Mouse (Mus musculus): Measurements from ENCODE around the gene Lrch1.

The Lrch1 gene

GRCm38 (mm10) chr14:74852965-74853758 lies 94.5 kb downstream of the Lrch1 start:
- DNase-seq (ENCODE audit: low spot score), result no peak

GRCm38 (mm10) chr14:74851866-74852265 lies 95.8 kb downstream of the Lrch1 start:
- no peak for DNase-seq (ENCODE audit: low spot score)

DNA sequence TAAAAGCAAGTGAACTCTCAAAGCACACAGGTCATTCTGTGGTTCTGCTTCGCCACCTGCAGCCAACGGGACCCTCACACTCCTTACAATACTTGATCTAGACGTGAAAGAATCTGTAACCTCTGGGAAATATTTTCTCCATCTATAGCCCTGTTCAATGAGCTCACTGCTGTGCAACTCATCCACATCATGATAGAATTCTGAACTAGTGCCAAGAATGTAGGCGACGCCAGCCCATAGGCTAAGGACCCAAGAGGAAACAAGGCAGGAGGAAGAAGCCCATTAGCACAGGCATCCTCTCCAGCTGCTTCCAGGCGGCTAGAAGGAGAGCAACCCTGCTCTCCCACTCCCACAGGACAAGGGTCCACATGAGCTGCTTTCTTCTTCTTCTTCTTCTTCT lies 98.7 kb downstream of the Lrch1 start:
- DNase-seq (ENCODE audit: low spot score), result no peak

DNA sequence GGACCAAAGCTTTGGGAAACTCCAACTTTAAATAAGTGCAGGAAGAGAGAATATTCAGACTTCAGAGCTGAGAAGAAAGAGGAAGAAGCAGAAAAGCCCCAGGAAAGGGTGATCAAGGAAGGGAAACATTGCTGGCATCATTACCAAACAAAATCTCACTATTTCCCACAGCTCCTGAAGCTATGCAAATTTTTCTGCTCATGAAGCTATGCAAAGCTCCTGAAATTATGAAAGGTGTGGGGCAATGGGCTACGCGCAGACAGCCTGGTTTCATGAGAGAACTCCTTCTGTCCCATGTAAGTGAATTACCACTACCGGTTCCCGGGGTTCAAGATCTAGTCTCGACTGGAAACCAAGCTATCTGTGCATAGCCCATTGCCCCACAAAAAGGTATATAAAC lies 99.5 kb downstream of the Lrch1 start:
- no peak for DNase-seq (ENCODE audit: low spot score)

DNA sequence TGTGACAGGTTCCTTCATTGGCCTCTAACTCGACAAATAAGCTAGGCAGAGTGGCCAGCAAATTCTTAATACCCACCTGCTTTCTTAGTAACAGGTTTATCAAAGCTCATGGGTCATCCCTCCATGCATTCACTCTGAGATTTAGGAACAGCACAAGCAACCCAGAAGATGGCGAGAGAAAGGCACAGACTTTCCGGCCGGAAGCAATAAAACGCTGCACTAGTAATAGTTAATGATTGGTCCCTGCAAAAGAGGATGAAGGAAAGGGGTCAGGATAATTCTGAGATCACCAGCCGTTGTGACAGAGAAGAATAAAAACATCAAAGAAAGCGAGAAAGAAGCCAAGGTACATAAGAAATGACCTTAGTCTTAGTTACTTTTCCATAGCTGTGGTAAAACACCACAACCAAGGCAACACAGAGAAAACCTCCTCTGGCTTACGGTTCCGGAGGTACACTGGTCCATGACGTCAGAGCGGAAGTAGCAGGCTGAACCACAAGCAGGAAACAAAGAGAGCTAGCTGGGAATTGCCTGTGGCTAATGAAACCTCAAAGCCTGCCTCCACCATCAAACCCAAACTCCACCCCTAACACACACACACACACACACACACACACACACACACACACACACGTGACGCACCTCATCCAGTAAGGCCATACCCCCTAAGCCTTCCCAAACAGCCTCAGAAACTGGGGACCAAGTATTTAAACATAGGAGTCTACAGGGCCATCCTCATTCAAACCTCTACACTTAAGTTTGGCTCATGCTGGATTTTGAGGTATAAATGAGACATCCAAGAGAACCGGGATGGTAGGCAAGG lies 100.2 kb downstream of the Lrch1 start:
- DNase-seq (ENCODE audit: low spot score), result no peak

DNA sequence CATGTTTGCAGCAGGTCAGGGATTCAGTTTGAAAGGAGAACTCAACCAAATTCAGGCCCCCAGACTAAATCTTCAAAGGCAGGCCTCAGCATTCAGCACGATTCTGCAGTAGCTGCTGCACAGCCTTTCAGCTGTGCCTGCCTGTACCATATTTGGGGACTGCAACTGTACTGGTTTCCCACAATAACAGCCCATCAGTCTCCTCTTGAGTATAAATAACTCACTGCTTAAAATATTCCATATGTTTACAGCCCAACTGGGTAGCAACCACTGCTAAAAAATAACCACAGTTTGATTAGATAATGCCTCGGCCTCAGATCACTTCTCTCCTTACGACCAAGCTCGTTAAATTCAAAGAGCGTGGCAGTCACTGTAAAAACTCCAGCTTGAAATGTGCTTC lies 101.0 kb downstream of the Lrch1 start:
- DNase-seq (ENCODE audit: low spot score), result no peak

DNA sequence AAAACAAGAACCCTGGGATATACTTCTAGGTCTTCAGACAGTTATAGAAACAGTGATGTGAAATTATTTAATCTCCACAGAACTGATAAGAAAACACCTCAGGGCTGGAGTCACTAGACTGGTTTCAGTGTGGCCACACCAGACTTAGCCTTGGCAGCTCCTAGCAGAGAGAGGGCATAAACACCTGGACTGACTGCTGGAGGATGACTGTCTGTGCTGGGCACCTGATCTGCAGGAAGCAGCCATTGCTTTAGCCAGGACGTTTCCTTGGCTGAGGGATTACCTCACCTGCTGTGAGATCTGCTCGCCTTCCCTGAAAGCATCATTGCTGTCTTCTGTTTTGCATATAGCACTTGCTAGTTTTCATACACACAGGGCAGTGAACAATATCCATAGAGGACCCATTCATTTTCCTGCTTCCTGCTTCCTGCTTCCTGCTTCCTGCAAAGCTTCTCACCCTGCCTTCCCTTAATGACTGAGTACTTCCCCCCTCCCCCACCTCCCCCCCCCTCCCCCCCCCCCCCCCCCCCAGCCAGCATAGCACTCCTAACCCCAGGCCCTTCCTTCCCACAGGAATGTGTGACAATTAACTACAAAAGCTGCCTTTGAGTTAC lies 101.9 kb downstream of the Lrch1 start:
- DNase-seq (ENCODE audit: low spot score), result no peak

- no peak for DNase-seq (ENCODE audit: low spot score)
Measured at GRCm38 (mm10) chr14:74841708-74842107, 106.0 kb downstream of the Lrch1 start.

- DNase-seq (ENCODE audit: low spot score), result no peak
Measured at GRCm38 (mm10) chr14:74841297-74841696, 106.4 kb downstream of the Lrch1 start.

DNA sequence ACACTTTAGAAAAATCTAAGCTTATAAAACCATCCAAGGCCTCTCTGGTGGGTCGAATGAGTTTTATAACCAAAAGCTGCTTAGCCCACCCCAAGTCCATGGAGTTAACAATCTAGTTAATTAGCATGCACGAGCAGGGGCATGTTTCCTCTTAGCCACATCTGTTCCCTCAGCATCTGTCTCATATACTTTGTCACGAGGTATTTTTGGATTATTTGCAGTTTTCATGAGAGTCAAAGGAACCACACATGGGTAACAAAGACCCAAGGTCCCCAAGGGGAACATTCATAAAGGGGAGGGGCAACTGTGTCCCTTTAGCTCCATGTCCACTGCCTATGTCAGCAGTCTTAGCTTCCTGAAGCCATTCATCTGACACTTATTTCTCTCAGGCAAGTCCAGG lies 106.9 kb downstream of the Lrch1 start:
- DNase-seq (ENCODE audit: low spot score), result no peak

DNA sequence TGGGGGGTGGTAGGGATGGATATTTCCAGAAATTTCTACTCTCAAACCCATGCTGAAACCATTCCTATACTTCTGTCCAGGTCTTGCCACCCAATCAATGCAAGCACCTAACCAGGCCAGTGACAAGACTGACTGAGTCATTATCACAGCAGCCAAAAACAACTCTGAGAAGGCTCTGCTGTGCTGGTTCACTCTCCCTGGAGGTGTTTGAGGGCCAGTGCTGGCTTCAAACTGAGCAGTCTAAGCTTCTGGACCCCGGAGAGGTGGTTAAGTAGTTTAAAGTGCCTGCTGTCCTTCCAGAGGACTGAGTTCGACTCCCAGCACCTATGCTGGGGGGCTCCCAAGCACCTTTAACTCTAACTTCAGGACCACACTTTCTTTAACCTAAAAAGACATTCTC lies 107.3 kb downstream of the Lrch1 start:
- no peak for DNase-seq (ENCODE audit: low spot score)

GRCm38 (mm10) chr14:74838816-74839215 lies 108.9 kb downstream of the Lrch1 start:
- no peak for DNase-seq (ENCODE audit: low spot score)

DNA sequence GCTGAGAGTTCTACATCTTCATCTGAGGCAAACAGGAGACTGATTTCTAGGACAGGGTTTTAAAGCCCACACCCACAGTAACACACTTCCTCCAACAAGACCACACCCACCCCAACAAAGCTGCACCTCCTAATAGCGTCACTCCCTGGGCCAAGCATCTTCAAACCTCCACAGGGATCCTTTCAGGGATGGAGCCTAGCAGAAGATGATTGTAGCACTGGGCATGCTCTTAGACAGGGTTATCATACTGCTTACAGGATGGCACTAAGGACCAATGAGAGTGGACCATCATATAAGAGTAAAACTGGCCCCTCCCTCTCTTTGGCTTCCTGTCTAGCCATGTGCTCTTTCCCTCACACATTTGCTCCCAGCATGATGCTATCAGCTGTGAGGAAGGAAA lies 112.7 kb downstream of the Lrch1 start:
- no peak for DNase-seq (ENCODE audit: low spot score)

DNA sequence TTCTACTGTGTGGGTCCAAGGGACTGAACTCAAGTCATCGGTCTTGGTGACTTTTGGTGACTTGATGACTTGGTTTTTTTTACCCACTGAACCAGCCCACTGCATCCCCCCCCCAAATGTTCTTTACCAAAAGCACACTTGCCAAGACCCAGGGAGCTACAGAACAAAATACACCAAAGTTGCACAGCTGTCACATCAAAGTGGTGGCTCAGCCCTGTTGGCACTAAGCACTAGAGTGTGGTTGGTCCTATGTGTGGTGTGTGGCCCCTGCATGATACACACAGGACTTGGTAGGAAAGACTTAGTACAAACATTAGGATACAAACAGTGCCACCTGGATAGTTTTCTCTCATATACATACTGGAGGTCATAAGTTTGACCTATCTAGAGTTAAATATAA lies 113.5 kb downstream of the Lrch1 start:
- DNase-seq (ENCODE audit: low spot score), result no peak

DNA sequence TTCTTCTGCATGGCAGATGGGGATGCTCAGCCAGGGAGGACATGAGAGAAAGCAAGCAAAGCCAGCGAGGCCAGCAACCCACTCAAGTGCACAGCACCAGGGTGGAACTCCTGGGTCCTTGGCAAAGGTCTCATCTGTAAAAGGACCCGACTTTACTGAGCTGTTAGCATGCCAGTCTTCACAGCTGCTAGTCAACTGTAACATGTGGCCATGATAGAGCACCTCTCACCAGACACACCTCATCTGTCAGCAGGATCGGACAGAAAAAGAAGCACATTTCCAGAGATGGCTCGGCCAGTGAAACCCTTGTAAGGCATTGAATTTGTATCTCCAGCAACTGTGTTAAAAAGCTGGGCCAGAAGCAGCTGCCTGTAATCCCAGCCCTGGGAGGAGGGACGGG lies 116.0 kb downstream of the Lrch1 start:
- no peak for DNase-seq (ENCODE audit: low spot score)

- no peak for DNase-seq (ENCODE audit: low spot score)
Measured at GRCm38 (mm10) chr14:74831050-74831449, 116.6 kb downstream of the Lrch1 start.

DNA sequence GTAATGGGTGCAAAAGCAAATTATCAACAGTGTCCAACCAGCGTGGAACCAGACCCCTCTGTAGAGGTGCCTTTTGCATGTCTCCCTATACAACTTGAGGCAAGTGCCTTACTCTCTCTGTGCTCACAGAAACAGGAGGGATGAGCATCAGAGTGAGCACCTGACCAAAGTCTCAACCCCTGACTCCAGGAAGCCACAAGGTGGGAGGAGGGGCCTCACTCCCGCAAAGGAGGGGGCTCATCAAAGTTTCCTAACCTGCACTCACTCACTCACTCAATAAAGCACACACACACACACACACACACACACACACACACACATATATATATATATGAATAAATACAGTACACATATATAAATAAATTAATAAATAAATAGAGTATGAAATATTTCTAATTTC lies 117.1 kb downstream of the Lrch1 start:
- DNase-seq (ENCODE audit: low spot score), result no peak

DNA sequence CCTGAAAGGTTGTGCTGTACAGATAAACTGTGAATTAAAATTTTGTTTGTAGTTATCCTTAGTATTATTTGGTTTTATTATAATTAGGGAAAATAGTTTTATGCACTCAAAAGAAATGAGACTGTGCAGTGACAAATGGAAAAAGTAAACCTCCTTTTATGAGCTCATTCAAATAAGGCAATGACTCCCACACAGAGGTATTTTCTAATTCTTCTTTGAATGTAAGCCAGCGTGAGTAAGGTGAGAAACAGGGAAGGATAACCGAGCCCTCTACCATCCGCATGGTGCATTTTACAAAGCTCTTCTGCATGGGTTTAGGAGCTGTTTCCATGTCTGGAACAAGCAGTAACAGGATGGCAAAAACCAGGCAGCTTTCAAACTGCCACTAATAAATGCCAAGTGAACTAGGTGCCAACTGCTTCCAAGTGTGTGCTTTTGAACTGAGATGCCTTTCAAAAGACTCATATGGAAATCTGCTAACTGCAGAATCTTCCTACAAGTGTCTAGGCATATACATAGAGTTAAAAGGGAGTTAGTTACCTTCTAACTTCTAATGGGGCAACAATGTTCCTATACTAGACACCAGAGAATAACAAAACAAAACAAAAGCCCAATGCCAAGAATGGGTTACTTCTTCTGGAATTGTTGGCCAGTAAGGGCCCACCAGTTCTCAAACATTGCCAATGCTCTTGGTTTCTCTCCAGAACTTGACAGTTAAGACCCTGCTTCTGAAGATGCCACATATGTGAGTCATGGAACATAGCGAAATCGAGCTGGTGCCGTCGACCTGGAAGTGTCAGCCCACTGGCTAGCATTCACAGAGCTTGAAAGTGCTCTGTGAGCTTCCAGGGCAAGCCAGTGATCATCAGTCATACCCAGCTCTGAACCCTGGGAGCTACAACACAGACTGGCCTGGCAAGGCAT lies 124.7 kb downstream of the Lrch1 start:
- no peak for DNase-seq (ENCODE audit: low spot score)

GRCm38 (mm10) chr14:74822048-74822447 lies 125.6 kb downstream of the Lrch1 start:
- DNase-seq (ENCODE audit: low spot score), result no peak

- no peak for DNase-seq (ENCODE audit: low spot score)
Measured at GRCm38 (mm10) chr14:74820180-74820813, 127.4 kb downstream of the Lrch1 start.

- no peak for DNase-seq (ENCODE audit: low spot score)
Measured at GRCm38 (mm10) chr14:74816705-74817104, 131.0 kb downstream of the Lrch1 start.
